Mouse (Mus musculus): Measurements from ENCODE around the gene Zfp266. TPM values are rescaled to one million over a fixed set of nuclear protein-coding genes. Genes with fewer than 3 reads are reported as not detected.

The Zfp266 gene
- polyA plus RNA-seq, 1 experiment from 2014 or later: 48.8 TPM

- H3K27ac ChIP-seq (replicated peaks in 1 of 2; ENCODE audit: control insufficient read depth in 1 of 2, insufficient read depth in 1 of 2, low read depth in 2 of 2, low read length in 2 of 2): peak within 1 kb of the TSS; percentile 97 to 100
- H3K9me3 ChIP-seq (ENCODE audit: control insufficient read depth, low read length): no peaks in the 10 kb centered on the region
- peak within 1 kb of the TSS; percentile 85 for H3K4me2 ChIP-seq (ENCODE audit: low read length)
- H3K4me1 ChIP-seq (ENCODE audit: control insufficient read depth in 2 of 2, insufficient read depth in 2 of 2, low read length in 2 of 2): peaks cover 2 to 15% of the 10 kb centered on the region in 2 experiments; a peak in 2 of 4 replicates
- ATAC-seq (ENCODE audit: insufficient number of reproducible peaks, insufficient read depth, low FRiP score, low read depth): peak; percentile 89
- no peaks in the 10 kb centered on the region for H3K27me3 ChIP-seq (ENCODE audit: control insufficient read depth, insufficient read depth, low read length)
- peak within 1 kb of the TSS; percentile 87 to 100 for H3K4me3 ChIP-seq (ENCODE audit: control insufficient read depth in 1 of 2, insufficient read depth in 1 of 2, low read depth in 1 of 2, low read length in 2 of 2)
- H3K9ac ChIP-seq (ENCODE audit: low read length): peak within 1 kb of the TSS; percentile 94
- H3K36me3 ChIP-seq (ENCODE audit: control insufficient read depth, insufficient read depth, low read length): peaks cover 44% of the 10 kb centered on the region
- 1% methylated on average over 40 of the region's 40 CpGs for WGBS
Measured at GRCm38 (mm10) chr9:20492527-20493233, 28.5 kb downstream of the Zfp266 start, which contains the start of gene Zfp426. Zfp426 (minus strand) TSS chr9:20492746.

- Histone ChIP-seq H3K4me2 (ENCODE audit: low read length) (peak overlapping the region; percentile 85), H3K27me3 (ENCODE audit: control insufficient read depth, insufficient read depth, low read length) (no peaks in the 10 kb centered on the region), H3K4me1 (ENCODE audit: control insufficient read depth in 2 of 2, insufficient read depth in 2 of 2, low read length in 2 of 2) (peaks cover 2 to 15% of the 10 kb centered on the region in 2 experiments; a peak in 2 of 4 replicates), H3K36me3 (ENCODE audit: control insufficient read depth, insufficient read depth, low read length) (peaks cover 37% of the 10 kb centered on the region), H3K27ac (replicated peaks in 1 of 2; ENCODE audit: control insufficient read depth in 1 of 2, insufficient read depth in 1 of 2, low read depth in 2 of 2, low read length in 2 of 2) (peak overlapping the region; percentile 97 to 100), H3K9ac (ENCODE audit: low read length) (peak overlapping the region; percentile 94), H3K4me3 (ENCODE audit: control insufficient read depth in 1 of 2, insufficient read depth in 1 of 2, low read depth in 1 of 2, low read length in 2 of 2) (peak overlapping the region; percentile 87 to 100), H3K9me3 (ENCODE audit: control insufficient read depth, low read length) (no peaks in the 10 kb centered on the region)
- 7% methylated on average over 20 of the region's 20 CpGs for WGBS
- no peak for ATAC-seq (ENCODE audit: insufficient number of reproducible peaks, insufficient read depth, low FRiP score, low read depth)
Measured at GRCm38 (mm10) chr9:20491858-20492526, 29.2 kb downstream of the Zfp266 start.

- Histone ChIP-seq H3K4me1 (ENCODE audit: control insufficient read depth in 2 of 2, insufficient read depth in 2 of 2, low read length in 2 of 2) (peaks cover 2 to 15% of the 10 kb centered on the region in 2 experiments; a peak in 2 of 4 replicates), H3K36me3 (ENCODE audit: control insufficient read depth, insufficient read depth, low read length) (peaks cover 39% of the 10 kb centered on the region), H3K27ac (replicated peaks in 1 of 2; ENCODE audit: control insufficient read depth in 1 of 2, insufficient read depth in 1 of 2, low read depth in 2 of 2, low read length in 2 of 2) (no peak overlapping the region), H3K4me3 (ENCODE audit: control insufficient read depth in 1 of 2, insufficient read depth in 1 of 2, low read depth in 1 of 2, low read length in 2 of 2) (no peak overlapping the region), H3K4me2 (ENCODE audit: low read length) (no peak overlapping the region), H3K9me3 (ENCODE audit: control insufficient read depth, low read length) (no peaks in the 10 kb centered on the region), H3K9ac (ENCODE audit: low read length) (no peak overlapping the region), H3K27me3 (ENCODE audit: control insufficient read depth, insufficient read depth, low read length) (no peaks in the 10 kb centered on the region)
- WGBS: 91% methylated on average over 5 of the region's 5 CpGs
- ATAC-seq (ENCODE audit: insufficient number of reproducible peaks, insufficient read depth, low FRiP score, low read depth): no peak
Measured at GRCm38 (mm10) chr9:20489536-20489935, 31.7 kb downstream of the Zfp266 start.

GRCm38 (mm10) chr9:20479396-20479795 lies 41.8 kb downstream of the Zfp266 start:
- Histone ChIP-seq H3K4me3 (ENCODE audit: control insufficient read depth in 1 of 2, insufficient read depth in 1 of 2, low read depth in 1 of 2, low read length in 2 of 2) (no peak overlapping the region), H3K36me3 (ENCODE audit: control insufficient read depth, insufficient read depth, low read length) (peaks cover 87% of the 10 kb centered on the region), H3K4me2 (ENCODE audit: low read length) (no peak overlapping the region), H3K9ac (ENCODE audit: low read length) (no peak overlapping the region), H3K4me1 (ENCODE audit: control insufficient read depth in 2 of 2, insufficient read depth in 2 of 2, low read length in 2 of 2) (no peaks in the 10 kb centered on the region), H3K27ac (replicated peaks in 1 of 2; ENCODE audit: control insufficient read depth in 1 of 2, insufficient read depth in 1 of 2, low read depth in 2 of 2, low read length in 2 of 2) (no peak overlapping the region), H3K27me3 (ENCODE audit: control insufficient read depth, insufficient read depth, low read length) (no peaks in the 10 kb centered on the region), H3K9me3 (ENCODE audit: control insufficient read depth, low read length) (no peaks in the 10 kb centered on the region)
- ATAC-seq (ENCODE audit: insufficient number of reproducible peaks, insufficient read depth, low FRiP score, low read depth): no peak
- WGBS: 91% methylated on average over 5 of the region's 5 CpGs

GRCm38 (mm10) chr9:20476632-20477031 lies 44.6 kb downstream of the Zfp266 start:
- H3K4me1 ChIP-seq (ENCODE audit: control insufficient read depth in 2 of 2, insufficient read depth in 2 of 2, low read length in 2 of 2): no peaks in the 10 kb centered on the region
- ATAC-seq (ENCODE audit: insufficient number of reproducible peaks, insufficient read depth, low FRiP score, low read depth): no peak
- peaks cover 87% of the 10 kb centered on the region for H3K36me3 ChIP-seq (ENCODE audit: control insufficient read depth, insufficient read depth, low read length)
- H3K9ac ChIP-seq (ENCODE audit: low read length): no peak overlapping the region
- no peaks in the 10 kb centered on the region for H3K9me3 ChIP-seq (ENCODE audit: control insufficient read depth, low read length)
- no peaks in the 10 kb centered on the region for H3K27me3 ChIP-seq (ENCODE audit: control insufficient read depth, insufficient read depth, low read length)
- no peak overlapping the region for H3K27ac ChIP-seq (replicated peaks in 1 of 2; ENCODE audit: control insufficient read depth in 1 of 2, insufficient read depth in 1 of 2, low read depth in 2 of 2, low read length in 2 of 2)
- H3K4me2 ChIP-seq (ENCODE audit: low read length): no peak overlapping the region
- no peak overlapping the region for H3K4me3 ChIP-seq (ENCODE audit: control insufficient read depth in 1 of 2, insufficient read depth in 1 of 2, low read depth in 1 of 2, low read length in 2 of 2)
- WGBS: 95% methylated on average over 1 of the region's 1 CpGs

- H3K36me3 ChIP-seq (ENCODE audit: control insufficient read depth, insufficient read depth, low read length): peaks cover 33% of the 10 kb centered on the region
- no peak overlapping the region for H3K9ac ChIP-seq (ENCODE audit: low read length)
- H3K4me1 ChIP-seq (ENCODE audit: control insufficient read depth in 2 of 2, insufficient read depth in 2 of 2, low read length in 2 of 2): no peaks in the 10 kb centered on the region
- ATAC-seq (ENCODE audit: insufficient number of reproducible peaks, insufficient read depth, low FRiP score, low read depth): no peak
- no peak overlapping the region for H3K4me2 ChIP-seq (ENCODE audit: low read length)
- H3K4me3 ChIP-seq (ENCODE audit: control insufficient read depth in 1 of 2, insufficient read depth in 1 of 2, low read depth in 1 of 2, low read length in 2 of 2): no peak overlapping the region
- 0 out of 2 replicates have a peak, but pooled peaks cover 3% of the 10 kb centered on the region for H3K27me3 ChIP-seq (ENCODE audit: control insufficient read depth, insufficient read depth, low read length)
- peaks cover 26% of the 10 kb centered on the region for H3K9me3 ChIP-seq (ENCODE audit: control insufficient read depth, low read length)
- H3K27ac ChIP-seq (replicated peaks in 1 of 2; ENCODE audit: control insufficient read depth in 1 of 2, insufficient read depth in 1 of 2, low read depth in 2 of 2, low read length in 2 of 2): no peak overlapping the region
- WGBS: 56% methylated on average over 7 of the region's 7 CpGs
Measured at GRCm38 (mm10) chr9:20466761-20467442, 54.3 kb downstream of the Zfp266 start.

All from heart, embryonic 14.5 days (tissue).